Mouse (Mus musculus): Measurements from ENCODE around the gene Opa3.

DNA sequence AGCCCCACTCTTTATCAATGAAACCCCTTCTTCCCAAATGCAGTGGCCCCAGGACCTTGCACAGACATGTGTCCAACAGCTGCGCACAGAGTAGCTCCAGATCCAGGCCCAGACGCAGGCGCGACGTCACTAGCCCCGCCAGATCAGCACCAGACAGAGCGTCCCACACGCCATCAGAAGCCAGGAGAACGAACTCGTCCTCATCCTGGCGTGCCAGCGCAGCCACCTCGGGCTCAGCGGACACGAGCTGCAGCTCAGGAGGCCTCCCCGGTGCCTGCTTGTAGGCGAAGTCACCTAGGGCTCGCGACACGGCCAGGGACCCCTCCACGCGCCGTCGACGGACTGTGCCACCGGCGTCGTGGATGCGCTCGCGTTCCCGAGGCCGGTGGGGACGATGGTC is 50.9 kb downstream of the Opa3 start:
- TF ChIP-seq ELF1 (IDR thresholded peaks at IDR 0.05; ENCODE audit: low read depth, low read length) (no peak), ETS1 (conservative IDR thresholded peaks at IDR 0.05; ENCODE audit: low read depth, low read length) (no peak), USF1 (IDR thresholded peaks at IDR 0.05; ENCODE audit: low read depth, low read length) (no peak), CTCF (conservative IDR thresholded peaks at IDR 0.05 in 1 of 2, IDR thresholded peaks at IDR 0.05 in 1 of 2; ENCODE audit: low read depth in 2 of 2, low read length in 2 of 2) (no peak), EP300 (IDR thresholded peaks at IDR 0.05; ENCODE audit: low read length) (no peak)
